Mouse (Mus musculus): Measurements from ENCODE around the gene Prss28. TPM values are rescaled to one million over a fixed set of nuclear protein-coding genes. Genes with fewer than 3 reads are reported as not detected.

The Prss28 gene
- polyA plus RNA-seq, 1 experiment from 2014 or later, result not detected

DNA sequence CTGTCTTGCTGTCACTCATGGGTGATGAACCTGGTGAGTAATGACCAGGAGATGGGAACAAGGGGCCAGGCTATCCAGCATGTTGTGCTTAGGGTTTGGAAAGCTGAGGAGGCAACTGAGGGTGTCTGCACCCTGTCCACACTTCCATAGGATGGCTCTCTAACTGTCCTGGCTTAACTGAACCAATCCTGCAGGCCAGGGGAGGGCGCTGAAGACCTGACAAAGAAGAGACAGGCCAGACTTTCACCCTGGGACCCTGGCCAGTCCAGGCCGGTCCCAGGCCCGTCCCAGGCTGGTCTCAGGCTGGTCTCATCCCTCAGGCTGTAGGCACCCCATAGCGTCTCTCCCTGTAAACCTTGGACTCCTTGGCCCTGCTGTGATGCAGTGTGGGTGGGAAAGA lies 18.0 kb upstream of the Prss28 start:
- Histone ChIP-seq H3K4me2 (no peak overlapping the region), H3K9ac (no peak overlapping the region), H3K4me1 (no peaks in the 10 kb centered on the region), H3K27me3 (replicated peaks) (peaks cover 9% of the 10 kb centered on the region), H3K36me3 (no peaks in the 10 kb centered on the region), H3K4me3 (no peak overlapping the region), H3K27ac (no peak overlapping the region), H3K9me3 (replicated peaks) (no peaks in the 10 kb centered on the region)
- 24% methylated on average over 4 of the region's 4 CpGs for WGBS (ENCODE audit: insufficient replicate concordance)
- ATAC-seq, result no peak

DNA sequence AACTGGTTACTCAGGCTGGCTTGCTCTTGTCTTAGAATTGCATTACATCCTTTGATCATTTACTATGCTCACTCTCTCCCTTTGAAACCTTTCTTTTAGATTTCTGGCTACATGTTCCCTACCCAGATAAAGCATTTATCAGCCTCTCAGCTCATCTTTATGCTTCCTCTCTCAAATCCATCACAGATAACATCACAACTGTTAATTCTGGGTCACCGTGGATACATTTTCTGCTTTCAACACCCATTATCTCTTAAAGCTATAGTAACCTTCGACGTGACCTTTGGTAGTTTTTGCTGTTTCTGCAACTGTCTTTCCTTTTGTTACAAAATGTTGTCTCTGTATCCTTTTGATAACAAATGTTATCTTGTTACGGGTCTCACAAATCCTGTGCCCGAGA lies 15.0 kb upstream of the Prss28 start:
- ATAC-seq, result no peak
- no peaks in the 10 kb centered on the region for H3K9me3 ChIP-seq (replicated peaks)
- H3K4me2 ChIP-seq, result no peak overlapping the region
- H3K4me3 ChIP-seq, result no peak overlapping the region
- H3K27ac ChIP-seq, result no peak overlapping the region
- H3K36me3 ChIP-seq, result no peaks in the 10 kb centered on the region
- H3K27me3 ChIP-seq (replicated peaks), result peaks cover 23% of the 10 kb centered on the region
- no peaks in the 10 kb centered on the region for H3K4me1 ChIP-seq
- no peak overlapping the region for H3K9ac ChIP-seq
- WGBS (ENCODE audit: insufficient replicate concordance), result 18% methylated on average over 5 of the region's 5 CpGs

DNA sequence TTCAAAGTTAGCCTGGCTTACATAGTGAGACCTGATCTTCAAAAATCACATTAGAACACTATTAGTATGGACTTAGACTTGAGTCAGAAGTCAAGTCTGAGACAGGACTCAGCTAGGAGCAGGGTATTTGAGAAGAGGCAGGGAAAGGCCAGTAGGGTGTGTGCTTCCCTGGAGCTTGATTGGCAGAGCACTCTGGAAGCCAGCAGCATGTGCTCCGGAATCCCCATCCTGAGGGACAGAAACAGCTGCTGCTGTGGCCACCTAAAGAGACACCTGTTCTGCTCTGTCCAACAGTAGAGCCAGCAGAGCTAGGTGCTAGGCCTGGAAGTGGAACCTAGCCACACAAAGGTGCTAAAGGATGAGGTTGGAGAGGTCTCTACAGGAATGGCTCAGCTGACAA lies 14.3 kb upstream of the Prss28 start:
- H3K9me3 ChIP-seq (replicated peaks), result no peaks in the 10 kb centered on the region
- no peaks in the 10 kb centered on the region for H3K36me3 ChIP-seq
- H3K4me3 ChIP-seq, result no peak overlapping the region
- WGBS (ENCODE audit: insufficient replicate concordance), result 53% methylated on average over 1 of the region's 1 CpGs
- H3K27ac ChIP-seq, result no peak overlapping the region
- peaks cover 29% of the 10 kb centered on the region for H3K27me3 ChIP-seq (replicated peaks)
- H3K9ac ChIP-seq, result no peak overlapping the region
- no peak for ATAC-seq
- no peaks in the 10 kb centered on the region for H3K4me1 ChIP-seq
- H3K4me2 ChIP-seq, result no peak overlapping the region

DNA sequence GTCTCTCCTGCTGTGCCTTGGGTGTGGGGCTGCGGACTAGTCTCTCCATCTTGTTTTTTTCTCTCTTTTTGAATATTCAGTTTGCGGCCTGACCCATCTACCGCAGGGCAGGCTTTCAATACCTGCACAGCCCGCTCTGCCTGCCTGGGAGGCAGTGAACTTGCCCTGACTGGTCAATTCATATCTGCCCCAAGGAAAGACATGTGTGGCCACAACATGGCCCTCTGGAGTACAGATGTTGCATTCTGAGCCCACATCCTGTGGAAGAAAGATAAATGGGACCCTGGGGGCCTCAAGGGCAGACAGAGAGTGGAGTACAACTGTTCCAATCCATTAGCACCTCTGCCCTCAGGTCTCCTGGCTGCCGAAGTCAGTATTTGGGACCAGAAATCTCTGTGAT lies 10.4 kb upstream of the Prss28 start, which contains the start of gene Prss34:
TSS of gene Prss34 (plus strand) at position 301 of the 400 bp plus-strand sequence.
- Histone ChIP-seq H3K27ac (no peak within 1 kb of the TSS), H3K9me3 (replicated peaks) (no peaks in the 10 kb centered on the region), H3K4me1 (no peaks in the 10 kb centered on the region), H3K27me3 (replicated peaks) (peaks cover 33% of the 10 kb centered on the region), H3K9ac (no peak within 1 kb of the TSS), H3K4me2 (no peak within 1 kb of the TSS), H3K4me3 (no peak within 1 kb of the TSS), H3K36me3 (no peaks in the 10 kb centered on the region)
- 60% methylated on average over 5 of the region's 5 CpGs for WGBS (ENCODE audit: insufficient replicate concordance)
- ATAC-seq, result no peak

DNA sequence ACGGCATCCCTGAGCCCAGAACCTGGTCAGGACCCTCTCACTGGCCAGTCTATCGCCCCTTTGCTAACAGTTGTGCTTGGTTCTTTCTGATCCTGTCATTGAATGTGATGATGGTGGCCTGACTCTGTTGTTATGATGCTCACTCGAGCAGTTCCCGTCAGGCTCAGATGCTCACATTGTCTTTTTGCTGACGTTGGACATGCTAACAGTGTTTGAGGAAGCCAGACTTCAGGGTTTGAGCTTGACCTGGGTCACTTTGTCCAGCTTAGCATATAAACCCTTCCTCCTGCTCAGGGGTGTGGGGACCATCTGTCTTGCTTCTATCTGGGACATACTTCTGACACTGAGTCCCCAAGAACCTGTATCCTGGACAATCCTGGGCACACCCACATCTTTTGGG lies 9.9 kb downstream of the Prss28 start, which contains the start of gene Prss29:
TSS of gene Prss29 (plus strand) at position 301 of the 400 bp plus-strand sequence.
- ATAC-seq, result no peak
- Histone ChIP-seq H3K9ac (no peak within 1 kb of the TSS), H3K4me1 (no peaks in the 10 kb centered on the region), H3K27me3 (replicated peaks) (peaks cover 48% of the 10 kb centered on the region), H3K4me3 (no peak within 1 kb of the TSS), H3K27ac (no peak within 1 kb of the TSS), H3K9me3 (replicated peaks) (no peaks in the 10 kb centered on the region), H3K36me3 (no peaks in the 10 kb centered on the region), H3K4me2 (no peak within 1 kb of the TSS)
- 44% methylated on average over 5 of the region's 5 CpGs for WGBS (ENCODE audit: insufficient replicate concordance)

DNA sequence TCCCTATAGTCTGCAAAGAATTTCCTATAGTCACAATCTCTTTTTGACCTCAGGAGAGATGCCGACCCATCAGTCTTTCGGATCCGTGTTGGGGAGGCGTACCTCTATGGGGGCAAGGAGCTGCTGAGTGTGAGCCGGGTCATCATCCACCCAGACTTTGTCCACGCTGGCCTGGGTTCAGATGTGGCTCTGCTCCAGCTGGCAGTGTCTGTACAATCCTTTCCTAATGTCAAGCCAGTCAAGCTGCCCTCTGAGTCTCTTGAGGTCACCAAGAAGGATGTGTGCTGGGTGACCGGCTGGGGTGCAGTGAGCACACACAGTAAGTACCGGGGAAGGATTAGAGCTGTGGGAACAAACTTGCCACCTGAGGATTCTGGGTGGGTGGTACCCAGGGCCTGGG lies 12.4 kb downstream of the Prss28 start:
- Histone ChIP-seq H3K9me3 (replicated peaks) (no peaks in the 10 kb centered on the region), H3K4me3 (no peak overlapping the region), H3K36me3 (no peaks in the 10 kb centered on the region), H3K27ac (no peak overlapping the region), H3K9ac (no peak overlapping the region), H3K4me1 (no peaks in the 10 kb centered on the region), H3K27me3 (replicated peaks) (peaks cover 50% of the 10 kb centered on the region), H3K4me2 (no peak overlapping the region)
- 78% methylated on average over 8 of the region's 8 CpGs for WGBS (ENCODE audit: insufficient replicate concordance)
- ATAC-seq, result no peak

DNA sequence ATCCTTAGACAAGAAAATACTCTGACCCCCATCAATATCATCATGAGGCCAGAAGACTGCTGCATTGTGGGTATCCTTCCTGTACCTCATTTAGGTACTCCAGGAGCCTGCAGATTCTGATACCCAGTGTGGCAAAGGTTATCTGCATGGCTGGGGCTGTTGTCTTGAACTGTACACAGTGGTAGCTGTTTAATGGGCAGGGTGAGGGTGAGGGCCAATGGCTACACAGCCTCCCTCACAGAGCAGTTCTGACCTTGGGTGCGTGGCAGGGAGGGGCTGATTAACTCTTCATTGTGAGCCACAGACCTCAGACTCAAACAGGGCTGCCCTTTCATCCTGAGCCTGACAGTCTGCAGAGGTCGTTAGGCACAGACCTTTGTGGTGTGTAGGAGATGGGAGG lies 14.5 kb downstream of the Prss28 start:
- no peak overlapping the region for H3K4me3 ChIP-seq
- peak; percentile 72 for ATAC-seq
- H3K9ac ChIP-seq, result no peak overlapping the region
- H3K4me2 ChIP-seq, result no peak overlapping the region
- no peaks in the 10 kb centered on the region for H3K4me1 ChIP-seq
- peaks cover 45% of the 10 kb centered on the region for H3K27me3 ChIP-seq (replicated peaks)
- H3K36me3 ChIP-seq, result no peaks in the 10 kb centered on the region
- H3K9me3 ChIP-seq (replicated peaks), result no peaks in the 10 kb centered on the region
- no peak overlapping the region for H3K27ac ChIP-seq
- WGBS (ENCODE audit: insufficient replicate concordance), result 16% methylated on average over 2 of the region's 2 CpGs

DNA sequence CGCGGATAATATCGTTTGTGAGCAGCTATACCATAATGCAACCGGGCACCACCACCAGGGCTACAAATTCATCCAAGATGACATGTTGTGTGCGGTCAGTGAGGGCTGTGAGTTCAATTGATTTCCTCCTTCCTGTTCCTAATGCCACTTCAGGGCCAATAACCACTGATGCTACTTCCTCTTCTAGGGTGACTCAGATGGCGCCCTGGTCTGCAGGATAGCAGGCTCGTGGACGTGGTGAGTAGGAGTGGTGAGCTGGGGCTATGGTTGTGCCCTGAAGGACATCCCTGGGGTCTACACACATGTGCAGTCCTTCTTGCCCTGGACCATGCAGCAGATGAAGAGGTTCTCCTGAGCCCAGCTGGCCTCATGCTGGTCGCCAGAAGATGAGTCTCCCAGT lies 23.9 kb downstream of the Prss28 start:
- no peak overlapping the region for H3K27ac ChIP-seq
- WGBS (ENCODE audit: insufficient replicate concordance), result 38% methylated on average over 9 of the region's 9 CpGs
- H3K27me3 ChIP-seq (replicated peaks), result peaks cover 36% of the 10 kb centered on the region
- H3K36me3 ChIP-seq, result no peaks in the 10 kb centered on the region
- no peak overlapping the region for H3K4me2 ChIP-seq
- H3K9ac ChIP-seq, result no peak overlapping the region
- ATAC-seq, result no peak
- H3K4me3 ChIP-seq, result no peak overlapping the region
- H3K9me3 ChIP-seq (replicated peaks), result no peaks in the 10 kb centered on the region
- no peaks in the 10 kb centered on the region for H3K4me1 ChIP-seq

DNA sequence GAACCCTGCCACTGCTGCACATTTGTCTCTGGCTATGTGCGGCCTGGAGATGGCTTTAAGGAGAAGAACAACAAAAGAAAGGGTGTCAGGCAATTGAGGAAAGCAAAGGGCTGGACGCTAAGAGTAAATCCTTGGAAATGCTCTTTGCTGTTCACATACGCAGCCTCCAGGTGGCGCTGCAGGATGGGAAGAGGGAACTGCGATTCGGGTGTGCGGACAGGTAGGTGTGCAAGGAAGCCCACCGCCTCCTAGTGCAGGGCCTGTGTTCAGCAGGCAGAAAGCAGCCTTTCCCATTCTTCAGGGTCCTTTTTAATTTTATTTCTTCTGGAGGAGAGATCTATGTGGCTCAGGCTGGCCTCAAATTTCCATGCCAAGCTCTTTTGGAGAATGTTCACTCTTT lies 25.5 kb downstream of the Prss28 start:
- ATAC-seq, result no peak
- Histone ChIP-seq H3K27me3 (replicated peaks) (peaks cover 33% of the 10 kb centered on the region), H3K4me2 (no peak overlapping the region), H3K27ac (no peak overlapping the region), H3K4me1 (no peaks in the 10 kb centered on the region), H3K9me3 (replicated peaks) (no peaks in the 10 kb centered on the region), H3K9ac (no peak overlapping the region), H3K4me3 (no peak overlapping the region), H3K36me3 (no peaks in the 10 kb centered on the region)
- 4% methylated on average over 8 of the region's 8 CpGs for WGBS (ENCODE audit: insufficient replicate concordance)

DNA sequence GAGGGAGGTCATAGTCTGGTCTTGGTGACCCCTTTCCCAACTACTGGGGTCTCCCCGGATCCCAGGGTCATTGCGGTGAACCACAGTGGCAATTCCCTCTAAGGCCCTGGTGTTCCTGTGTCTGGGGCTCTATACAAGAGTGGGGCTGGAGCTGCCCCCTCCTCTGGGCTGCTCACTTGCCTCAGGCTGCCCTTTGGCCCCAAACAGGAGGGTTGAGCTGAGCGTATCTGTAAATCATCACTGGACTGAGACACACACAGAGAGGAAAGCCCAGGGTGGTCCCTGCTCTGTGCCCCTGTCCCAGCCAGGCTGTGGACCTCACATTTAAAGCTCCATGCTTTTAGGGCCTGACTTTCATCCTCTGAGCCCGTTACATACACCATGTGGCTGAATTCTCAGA lies 29.8 kb downstream of the Prss28 start:
- Histone ChIP-seq H3K9ac (no peak overlapping the region), H3K4me2 (no peak overlapping the region), H3K36me3 (no peaks in the 10 kb centered on the region), H3K4me3 (no peak overlapping the region), H3K9me3 (replicated peaks) (no peaks in the 10 kb centered on the region), H3K4me1 (0 out of 2 replicates have a peak, but pooled peaks cover 4% of the 10 kb centered on the region), H3K27me3 (replicated peaks) (peaks cover 12% of the 10 kb centered on the region), H3K27ac (peak overlapping the region; percentile 62)
- ATAC-seq, result peak; percentile 33; the same call in 1 of the 2 replicates
- 53% methylated on average over 4 of the region's 4 CpGs for WGBS (ENCODE audit: insufficient replicate concordance)

DNA sequence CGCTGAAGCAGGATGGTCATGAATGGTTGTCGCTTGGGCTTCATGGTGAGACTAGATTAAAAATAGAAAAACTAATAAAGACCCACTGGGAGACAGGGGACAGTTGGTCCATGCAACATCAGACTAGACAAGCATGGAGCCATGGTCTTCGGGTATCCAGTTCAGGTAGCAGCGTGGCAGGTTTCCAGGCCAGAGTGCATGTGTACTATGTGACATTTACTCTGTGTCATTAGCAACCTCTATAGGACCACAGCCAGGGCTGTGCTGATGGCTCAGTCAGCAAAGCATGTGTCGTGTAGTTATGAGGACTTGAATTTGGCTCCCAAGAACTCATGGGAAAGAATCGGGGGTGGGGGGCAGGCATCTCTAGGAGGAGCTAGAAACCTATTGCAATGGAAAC lies 31.6 kb downstream of the Prss28 start:
- Histone ChIP-seq H3K27me3 (replicated peaks) (peaks cover 3% of the 10 kb centered on the region; the same call in 1 of the 2 replicates), H3K36me3 (no peaks in the 10 kb centered on the region), H3K4me3 (no peak overlapping the region), H3K9me3 (replicated peaks) (no peaks in the 10 kb centered on the region), H3K4me1 (0 out of 2 replicates have a peak, but pooled peaks cover 4% of the 10 kb centered on the region), H3K4me2 (no peak overlapping the region), H3K9ac (no peak overlapping the region), H3K27ac (no peak overlapping the region)
- no peak for ATAC-seq
- 66% methylated on average over 6 of the region's 6 CpGs for WGBS (ENCODE audit: insufficient replicate concordance)

DNA sequence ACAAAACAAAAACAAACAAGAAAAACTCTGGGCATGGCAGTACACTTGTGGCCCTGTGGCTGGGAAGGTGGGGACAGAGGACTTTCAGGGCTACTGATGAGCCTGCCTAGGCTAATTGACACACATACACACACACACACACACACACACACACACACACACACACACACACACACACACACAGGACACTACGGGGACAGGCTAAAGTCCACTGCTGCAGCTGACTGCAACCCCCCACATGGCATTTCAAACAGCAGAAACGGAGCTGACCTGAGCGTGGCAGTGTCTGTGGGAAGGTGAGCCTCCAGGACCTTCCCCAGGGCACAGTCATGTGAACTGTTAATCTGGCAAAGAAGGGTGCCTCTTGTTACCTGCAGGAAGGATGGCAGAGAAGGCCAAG lies 33.0 kb downstream of the Prss28 start:
- 50% methylated on average over 3 of the region's 3 CpGs for WGBS (ENCODE audit: insufficient replicate concordance)

DNA sequence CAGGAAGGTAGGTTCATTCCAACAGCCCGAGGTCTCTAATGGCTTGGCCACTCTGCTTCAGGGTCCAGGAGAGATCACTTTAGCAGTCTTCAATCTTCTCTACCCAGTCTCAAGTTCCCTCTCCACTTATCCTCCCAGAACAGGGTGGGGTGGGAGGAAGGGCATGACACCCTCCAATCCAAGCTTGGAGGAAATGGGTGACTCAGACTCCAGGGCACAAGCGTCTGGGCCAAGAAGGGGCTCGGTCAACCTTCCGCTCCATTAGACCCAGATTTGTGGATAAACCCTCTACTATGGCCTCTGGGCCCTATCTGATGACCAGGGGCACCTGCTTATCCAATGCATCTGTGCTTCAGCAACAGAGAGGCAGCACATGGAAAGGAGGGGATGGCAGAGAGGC lies 37.0 kb downstream of the Prss28 start, which contains the start of gene Tpsab1:
TSS of gene Tpsab1 (minus strand) at position 101 of the 400 bp plus-strand sequence.
- Histone ChIP-seq H3K9ac (no peak within 1 kb of the TSS), H3K27me3 (replicated peaks) (no peaks in the 10 kb centered on the region; the same call in 1 of the 2 replicates), H3K4me1 (0 out of 2 replicates have a peak, but pooled peaks cover 4% of the 10 kb centered on the region), H3K9me3 (replicated peaks) (no peaks in the 10 kb centered on the region), H3K36me3 (no peaks in the 10 kb centered on the region), H3K4me2 (no peak within 1 kb of the TSS), H3K4me3 (no peak within 1 kb of the TSS), H3K27ac (no peak within 1 kb of the TSS)
- no peak for ATAC-seq
- 66% methylated on average over 4 of the region's 4 CpGs for WGBS (ENCODE audit: insufficient replicate concordance)

More for the DNA sequence above, 33.0 kb downstream of the Prss28 start:
- Histone ChIP-seq H3K27ac (0 out of 2 replicates have a peak overlapping the region, but pooled peaks have one; percentile 25), H3K9ac (no peak overlapping the region), H3K4me1 (0 out of 2 replicates have a peak, but pooled peaks cover 4% of the 10 kb centered on the region), H3K4me2 (no peak overlapping the region), H3K36me3 (no peaks in the 10 kb centered on the region), H3K4me3 (no peak overlapping the region), H3K9me3 (replicated peaks) (no peaks in the 10 kb centered on the region), H3K27me3 (replicated peaks) (0 out of 2 replicates have a peak, but pooled peaks cover 2% of the 10 kb centered on the region)
- peak; percentile 31; the same call in 1 of the 2 replicates for ATAC-seq

All from liver, embryonic 12.5 days (tissue).